Mouse (Mus musculus) lung, adult 10 weeks (tissue): ENCODE data around the gene Cbwd1. TPM values are rescaled to one million over a fixed set of nuclear protein-coding genes. Genes with fewer than 3 reads are reported as not detected.

Experiments
- polyA plus RNA-seq: library from polyadenylated mRNA; stranded (reverse); fragments of 350-450 nt; fragmentation: Illumina TruSeq; extraction: RNeasy Lipid Tissue Mini Kit (QIAGEN cat#74804); gene quantifications from one replicate; pipeline ENCODE4 v1.2.3, GENCODE M21; 2014; ENCODE audit warnings: low read depth, low replicate concordance; ENCODE audit not compliant: insufficient read depth

Cbwd1 gene
- 8.0 TPM for polyA plus RNA-seq

DNA sequence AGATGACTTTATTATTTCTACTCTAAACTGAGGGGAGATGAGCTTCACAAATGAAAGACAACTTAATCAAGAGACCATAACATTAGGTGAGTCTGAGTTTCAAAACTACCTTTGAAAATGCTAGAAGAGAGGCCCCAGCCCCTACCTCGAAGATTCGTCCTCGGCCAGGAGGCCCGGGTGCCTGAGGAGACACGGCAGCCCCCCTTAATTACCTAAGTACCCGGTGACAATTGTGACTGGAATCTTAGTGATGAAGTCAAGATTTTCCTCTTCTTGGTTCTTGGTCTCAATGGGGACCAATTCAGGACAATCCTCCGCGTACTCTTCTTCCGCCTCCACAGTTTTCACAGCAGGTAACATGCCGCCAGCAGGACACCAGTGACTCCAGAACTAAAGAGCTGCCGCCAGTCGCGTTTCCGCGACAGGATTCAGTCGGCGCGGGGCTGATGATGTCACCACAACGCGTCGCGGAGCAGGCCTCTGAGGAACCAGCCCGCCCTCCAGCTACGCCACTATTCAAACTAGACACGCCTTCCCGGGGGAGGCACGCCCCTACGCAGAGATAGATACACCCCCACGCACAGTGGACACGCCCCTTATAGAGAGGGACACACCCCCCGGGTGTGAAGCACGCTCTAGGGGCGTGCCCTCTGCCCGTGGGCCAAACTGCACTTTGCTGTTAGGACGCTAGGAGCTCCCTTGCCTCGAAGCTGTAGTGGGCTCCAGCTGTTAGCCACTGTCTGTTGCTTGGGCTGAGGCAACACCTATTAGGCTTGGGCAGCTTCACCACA, at the start of gene Cbwd1:
Gene Cbwd1, minus strand, starts transcription at position 439 of the 791 bp plus-strand sequence.

GRCm38 (mm10) chr19:24999201-24999886, 37.9 kb upstream of the Cbwd1 start, which contains the start of gene Dock8:
TSS of gene Dock8 (plus strand) at chr19:24999534.

DNA sequence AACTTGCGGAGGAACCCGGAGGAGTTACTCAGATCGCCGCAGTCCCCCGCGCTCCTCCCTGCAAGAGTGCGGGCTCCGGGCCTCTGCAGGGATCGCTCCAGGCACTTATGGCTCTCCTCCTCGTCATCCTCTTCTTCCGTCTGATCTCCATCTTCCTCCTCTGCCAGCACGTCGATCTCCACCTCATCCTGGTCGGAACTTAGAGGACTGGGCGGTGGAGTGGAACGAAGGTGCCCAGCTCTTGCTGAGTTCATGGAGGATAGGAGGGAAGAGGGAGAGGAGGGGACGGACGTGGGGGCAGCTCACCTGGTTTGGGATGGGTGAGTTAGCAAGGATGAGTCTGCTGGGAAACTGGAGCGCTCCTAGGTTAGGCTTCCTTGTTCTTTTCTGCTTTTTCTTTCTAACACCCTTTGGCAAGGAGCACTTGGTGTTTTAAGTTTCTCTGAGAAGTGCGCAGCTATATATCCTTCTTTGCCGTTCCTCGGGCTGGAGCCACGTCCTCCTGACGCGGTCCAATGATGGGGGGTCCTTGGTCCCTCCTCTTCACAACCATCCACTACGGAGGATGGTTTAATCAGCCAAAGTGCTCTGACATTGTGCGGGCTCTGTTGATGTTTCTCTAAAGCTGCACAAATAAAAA, 60.7 kb downstream of the Cbwd1 start, which contains the start of gene Foxd4:
Gene Foxd4, minus strand, starts transcription at position 617 of the 640 bp plus-strand sequence.

GRCm38 (mm10) chr19:24875129-24875870, 86.1 kb downstream of the Cbwd1 start, which contains the start of gene Gm10053:
TSS of gene Gm10053 (plus strand) at chr19:24875686.

Other genes with a start within 250 kb of the Cbwd1 start
- gene Pgm5, start 99.8 kb downstream of the Cbwd1 start, polyA plus RNA-seq: 12.8 TPM
- gene Gm10053, start 85.9 kb downstream of the Cbwd1 start, polyA plus RNA-seq: 82.8 TPM
- not detected for gene Foxd4, start 60.4 kb downstream of the Cbwd1 start, polyA plus RNA-seq
- 8.2 TPM for gene Dock8, start 37.9 kb upstream of the Cbwd1 start, polyA plus RNA-seq